ENCODE assay signal across 12 mouse cellular contexts in genomic region chr14:68447240-68447923, GRCm38 (mm10).
DNase-seq lines count a peak whose midpoint lies in the region; ATAC-seq and TF ChIP-seq lines count a peak whose summit lies in the region.
"Had no signal": no experiment of that assay in that cellular context is flagged by ENCODE, and none has a peak within 500 bp of the region (broad histone marks: within the 10 kb centered on the region; RNA-seq: fewer than 3 reads in every experiment).

No protein-coding gene starts in this region.

- WGBS in lung, embryonic 14.5 days, result 42% methylated on average over 7 of the region's 7 CpGs
- 36% methylated on average over 7 of the region's 7 CpGs for WGBS in kidney, adult 2 months
- WGBS in liver, embryonic 13.5 days (ENCODE audit: insufficient replicate concordance), result 53% methylated on average over 7 of the region's 7 CpGs
- 45% methylated on average over 7 of the region's 7 CpGs for WGBS in stomach, embryonic 16.5 days

- no peaks in the 10 kb centered on the region for H3K27me3 ChIP-seq in lung, embryonic 14.5 days (ENCODE audit: insufficient read depth, low read length)
- H3K27me3 ChIP-seq in kidney, adult 2 months (replicated peaks; ENCODE audit: control insufficient read depth, insufficient read depth, low read length), result no peaks in the 10 kb centered on the region
- H3K27me3 ChIP-seq in liver, embryonic 13.5 days, result no peaks in the 10 kb centered on the region
- no peaks in the 10 kb centered on the region for H3K27me3 ChIP-seq in stomach, embryonic 16.5 days (ENCODE audit: control insufficient read depth, insufficient read depth, low read length)
- H3K27me3 ChIP-seq: heart, embryonic 12.5 days had no signal

- H3K36me3 ChIP-seq in lung, embryonic 14.5 days (ENCODE audit: insufficient read depth), result no peaks in the 10 kb centered on the region
- no peaks in the 10 kb centered on the region for H3K36me3 ChIP-seq in kidney, adult 2 months (ENCODE audit: control insufficient read depth, insufficient read depth, low read length)
- no peaks in the 10 kb centered on the region for H3K36me3 ChIP-seq in liver, embryonic 13.5 days
- H3K36me3 ChIP-seq in stomach, embryonic 16.5 days (ENCODE audit: control insufficient read depth, insufficient read depth, low read length), result no peaks in the 10 kb centered on the region
- H3K36me3 ChIP-seq: forebrain, embryonic 12.5 days; heart, embryonic 12.5 days had no signal

- H3K4me3 ChIP-seq in lung, embryonic 14.5 days (ENCODE audit: low read depth, low read length), result no peak overlapping the region
- H3K4me3 ChIP-seq in kidney, adult 2 months (ENCODE audit: insufficient read depth, low read depth, low read length), result no peak overlapping the region
- H3K4me3 ChIP-seq in liver, embryonic 13.5 days (replicated peaks), result no peak overlapping the region
- H3K4me3 ChIP-seq in stomach, embryonic 16.5 days (replicated peaks; ENCODE audit: low read length), result no peak overlapping the region
- H3K4me3 ChIP-seq: forebrain, embryonic 12.5 days; heart, embryonic 12.5 days had no signal

- no peaks in the 10 kb centered on the region for H3K4me1 ChIP-seq in lung, embryonic 14.5 days (ENCODE audit: insufficient read depth)
- peaks cover 2% of the 10 kb centered on the region; the same call in 1 of the 2 replicates for H3K4me1 ChIP-seq in kidney, adult 2 months (ENCODE audit: control insufficient read depth, insufficient read depth, low read length)
- no peaks in the 10 kb centered on the region for H3K4me1 ChIP-seq in liver, embryonic 13.5 days (replicated peaks)
- peaks cover 7% of the 10 kb centered on the region; the same call in 1 of the 2 replicates for H3K4me1 ChIP-seq in stomach, embryonic 16.5 days (ENCODE audit: control insufficient read depth, insufficient read depth, low read length)

- no peak for TF ChIP-seq CTCF in lung, embryonic 14.5 days (IDR thresholded peaks at IDR 0.05; ENCODE audit: low read depth)
- TF ChIP-seq CTCF in kidney, adult 2 months (conservative IDR thresholded peaks at IDR 0.05; ENCODE audit: insufficient read depth, insufficient read length, low read depth, low read length), result no peak

- peak; percentile 71 for ATAC-seq in lung, embryonic 14.5 days (ENCODE audit: insufficient read depth)
- peak; percentile 39; the same call in 1 of the 2 replicates for ATAC-seq in liver, embryonic 13.5 days (ENCODE audit: low read depth)
- no peak; the same call in 1 of the 2 replicates for ATAC-seq in stomach, embryonic 16.5 days (ENCODE audit: insufficient read depth, low FRiP score)

- intact Hi-C loops in left cerebral cortex, postnatal 4 days (cut with DNase I), result no loop called here

- no peak overlapping the region for H3K27ac ChIP-seq in lung, embryonic 14.5 days (ENCODE audit: low read depth)
- H3K27ac ChIP-seq in kidney, adult 2 months (ENCODE audit: insufficient read depth, low read depth, low read length), result no peak overlapping the region
- no peak overlapping the region for H3K27ac ChIP-seq in liver, embryonic 13.5 days
- H3K27ac ChIP-seq in stomach, embryonic 16.5 days (ENCODE audit: low read length), result peak overlapping the region; percentile 55; the same call in 1 of the 2 replicates
- H3K27ac ChIP-seq: forebrain, embryonic 12.5 days had no signal

- no peaks in the 10 kb centered on the region for H3K9me3 ChIP-seq in lung, embryonic 14.5 days (ENCODE audit: low read depth, low read length)
- H3K9me3 ChIP-seq in liver, embryonic 13.5 days (replicated peaks), result no peaks in the 10 kb centered on the region
- H3K9me3 ChIP-seq in stomach, embryonic 16.5 days (replicated peaks; ENCODE audit: control insufficient read depth, low read length), result no peaks in the 10 kb centered on the region
- H3K9me3 ChIP-seq: forebrain, embryonic 12.5 days; heart, embryonic 12.5 days had no signal

- H3K4me2 ChIP-seq in lung, embryonic 14.5 days, result no peak overlapping the region
- H3K4me2 ChIP-seq in liver, embryonic 13.5 days, result no peak overlapping the region
- no peak overlapping the region for H3K4me2 ChIP-seq in stomach, embryonic 16.5 days (ENCODE audit: low read depth, low read length)
- H3K4me2 ChIP-seq: forebrain, embryonic 12.5 days; heart, embryonic 12.5 days had no signal

- DNase-seq in lung, embryonic 14.5 days, result peak; percentile 45
- DNase-seq in lung, postnatal 4 days, result no peak
- peak; percentile 47 for DNase-seq in kidney, adult 2 months
- no peak for DNase-seq in liver, embryonic 13.5 days
- no peak for DNase-seq in left cerebral cortex, postnatal 4 days
- no peak for DNase-seq in layer of hippocampus, postnatal 14 days (ENCODE audit: low spot score in 2 of 2)
- DNase-seq in T-cell, adult 2 months (ENCODE audit: low spot score), result no peak
- DNase-seq: cerebellum, adult 11 months; gastrocnemius, postnatal 10 days had no signal

- H3K9ac ChIP-seq in lung, embryonic 14.5 days, result no peak overlapping the region
- no peak overlapping the region for H3K9ac ChIP-seq in liver, embryonic 13.5 days
- H3K9ac ChIP-seq in stomach, embryonic 16.5 days (ENCODE audit: low read length), result no peak overlapping the region
- H3K9ac ChIP-seq: forebrain, embryonic 12.5 days; heart, embryonic 12.5 days had no signal

- TF ChIP-seq POLR2A in kidney, adult 2 months (IDR thresholded peaks at IDR 0.05; ENCODE audit: low read depth, low read length), result no peak

Comparison
In these comparisons a context has a peak if more than half of its experiments do, and no peak if none do; other contexts are left out.
1. DNase-seq: peak in lung, embryonic 14.5 days (single experiment) and kidney, adult 2 months (single experiment); none in lung, postnatal 4 days (0 of 2), liver, embryonic 13.5 days (single experiment), left cerebral cortex, postnatal 4 days (single experiment), layer of hippocampus, postnatal 14 days (0 of 2) and T-cell, adult 2 months (single experiment).